Mouse (Mus musculus) bone marrow, adult 2 months (tissue): ENCODE results near the gene Usp7.

ENCODE experiments used
- CTCF ChIP-seq: fragments of 200-500 bp; IDR thresholded peaks from 2 replicates; pipeline ENCODE4 v1.5.1; 2011; ENCODE audit warnings: low read length, control low read depth; ENCODE audit not compliant: control insufficient read depth, insufficient read depth
- POLR2A ChIP-seq: fragments of 200-500 bp; IDR thresholded peaks from 2 replicates; pipeline ENCODE4 v1.6.1; 2011; ENCODE audit warnings: low read depth, mild to moderate bottlenecking, control low read depth, low read length, borderline replicate concordance; ENCODE audit not compliant: control insufficient read depth

GRCm38 (mm10) chr16:8776634-8777033 lies 15.5 kb downstream of the Usp7 start:
- TF ChIP-seq CTCF (no peak), POLR2A (no peak)
